Mouse (Mus musculus) bone marrow macrophage, adult 2 months (primary cell): Measurements from ENCODE around the gene Clec1a.

Experiments used
- CTCF ChIP-seq: IDR thresholded peaks from 2 replicates; pipeline ENCODE4 v1.5.1; 2012; ENCODE audit warnings: low read depth, mild to moderate bottlenecking, low read length, moderate library complexity
- POLR2A ChIP-seq: IDR thresholded peaks from 2 replicates; pipeline ENCODE4 v1.6.1; 2012; ENCODE audit warnings: mild to moderate bottlenecking, low read depth, low read length, borderline replicate concordance

DNA sequence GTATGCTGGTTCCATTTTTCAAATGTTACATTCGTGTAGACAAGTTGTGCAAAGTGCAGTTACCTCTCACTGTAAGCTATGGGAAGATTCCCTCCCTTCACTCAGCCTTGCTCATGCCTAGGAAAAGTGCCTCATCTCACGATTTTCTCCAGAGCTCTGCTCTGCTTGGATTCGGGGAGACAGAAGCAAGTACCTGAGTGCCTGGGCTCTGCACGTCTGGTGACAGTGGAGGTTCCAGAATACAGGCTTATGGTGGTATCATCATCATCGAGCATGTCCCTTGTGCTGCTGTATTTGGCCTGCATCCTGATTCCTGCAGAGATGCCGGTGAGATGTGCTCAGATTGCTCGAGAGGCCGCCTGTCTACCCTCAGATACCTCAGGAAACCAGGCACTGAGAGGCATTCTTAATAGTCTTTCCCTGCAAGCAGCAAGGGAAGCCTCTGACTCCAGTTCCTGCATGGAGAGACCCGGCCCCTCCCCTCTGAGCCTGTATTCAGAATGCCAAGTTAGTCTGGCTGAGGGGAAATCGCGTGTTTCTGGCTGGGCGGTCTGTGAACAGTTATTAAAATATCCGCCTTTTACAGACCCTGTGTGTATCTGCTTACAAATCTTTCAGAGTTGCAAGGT, at the start of gene Clec1a:
- no peak for TF ChIP-seq CTCF
- no peak for TF ChIP-seq POLR2A
